Comparison of ENCODE assay signal across 9 mouse cellular contexts in genomic region chr2:32728463-32728862, GRCm38 (mm10). TPM values are rescaled to one million over a fixed set of nuclear protein-coding genes. Genes with fewer than 3 reads are reported as not detected.
DNase-seq lines count a peak whose midpoint lies in the region; ATAC-seq and TF ChIP-seq lines count a peak whose summit lies in the region.
"Had no signal": no experiment of that assay in that cellular context is flagged by ENCODE, and none has a peak within 500 bp of the region (broad histone marks: within the 10 kb centered on the region; RNA-seq: fewer than 3 reads in every experiment).

No protein-coding gene starts in this region.

- no peak for DNase-seq in forebrain, embryonic 10.5 days (ENCODE audit: extremely low spot score, low spot score)
- DNase-seq in forebrain, embryonic 14.5 days (ENCODE audit: low spot score), result no peak
- no peak for DNase-seq in forebrain, postnatal 0 days
- peak; percentile 60 for DNase-seq in kidney, adult 18-20 months
- DNase-seq in lung, embryonic 14.5 days, result peak; percentile 58
- no peak for DNase-seq in gastrocnemius, postnatal 10 days
- DNase-seq in frontal cortex, postnatal 10 days (ENCODE audit: low spot score in 2 of 2), result no peak

- no peak for TF ChIP-seq CTCF in forebrain, postnatal 0 days (IDR thresholded peaks at IDR 0.05; ENCODE audit: low read depth)
- no peak for TF ChIP-seq CTCF in lung, embryonic 14.5 days (IDR thresholded peaks at IDR 0.05; ENCODE audit: low read depth)

- ATAC-seq in forebrain, embryonic 14.5 days, result no peak
- ATAC-seq in forebrain, postnatal 0 days, result no peak
- ATAC-seq in lung, embryonic 14.5 days (ENCODE audit: insufficient read depth), result no peak
- no peak for ATAC-seq in megakaryocyte progenitor cell, adult 5-6 weeks (replicated peaks; ENCODE audit: poor library complexity)

- no peaks in the 10 kb centered on the region for H3K36me3 ChIP-seq in forebrain, embryonic 10.5 days (replicated peaks)
- H3K36me3 ChIP-seq in forebrain, embryonic 14.5 days (ENCODE audit: control insufficient read depth, insufficient read depth, low read length), result no peaks in the 10 kb centered on the region
- no peaks in the 10 kb centered on the region for H3K36me3 ChIP-seq in forebrain, postnatal 0 days (ENCODE audit: insufficient read depth)
- peaks cover 4% of the 10 kb centered on the region; the same call in 1 of the 2 replicates for H3K36me3 ChIP-seq in lung, embryonic 14.5 days (ENCODE audit: insufficient read depth)

- peak overlapping the region; percentile 48 for H3K4me3 ChIP-seq in forebrain, embryonic 10.5 days
- H3K4me3 ChIP-seq in forebrain, embryonic 14.5 days (ENCODE audit: low read depth, low read length), result no peak overlapping the region
- no peak overlapping the region for H3K4me3 ChIP-seq in forebrain, postnatal 0 days (ENCODE audit: low read depth, low read length)
- peak overlapping the region; percentile 41 for H3K4me3 ChIP-seq in lung, embryonic 14.5 days (ENCODE audit: low read depth, low read length)

- no peak overlapping the region for H3K4me2 ChIP-seq in forebrain, embryonic 14.5 days (ENCODE audit: low read length)
- H3K4me2 ChIP-seq in forebrain, postnatal 0 days (ENCODE audit: low read depth), result peak overlapping the region; percentile 19; the same call in 1 of the 2 replicates
- peak overlapping the region; percentile 66 for H3K4me2 ChIP-seq in lung, embryonic 14.5 days

- WGBS in forebrain, embryonic 10.5 days, result 64% methylated on average over 7 of the region's 7 CpGs
- 59% methylated on average over 7 of the region's 7 CpGs for WGBS in forebrain, embryonic 14.5 days
- WGBS in forebrain, postnatal 0 days, result 66% methylated on average over 7 of the region's 7 CpGs
- 28% methylated on average over 7 of the region's 7 CpGs for WGBS in lung, embryonic 14.5 days

- peak overlapping the region; percentile 72 for H3K27ac ChIP-seq in forebrain, embryonic 10.5 days
- H3K27ac ChIP-seq in forebrain, embryonic 14.5 days (ENCODE audit: low read depth, low read length), result no peak overlapping the region
- no peak overlapping the region for H3K27ac ChIP-seq in forebrain, postnatal 0 days (ENCODE audit: low read depth, low read length)
- peak overlapping the region; percentile 54; the same call in 1 of the 2 replicates for H3K27ac ChIP-seq in lung, embryonic 14.5 days (ENCODE audit: low read depth)

- no peak overlapping the region for H3K9ac ChIP-seq in forebrain, embryonic 14.5 days (ENCODE audit: low read length)
- H3K9ac ChIP-seq in forebrain, postnatal 0 days, result no peak overlapping the region
- peak overlapping the region; percentile 44 for H3K9ac ChIP-seq in lung, embryonic 14.5 days

- H3K9me3 ChIP-seq in forebrain, embryonic 10.5 days, result no peaks in the 10 kb centered on the region
- H3K9me3 ChIP-seq in forebrain, embryonic 14.5 days (replicated peaks; ENCODE audit: control insufficient read depth, low read length), result no peaks in the 10 kb centered on the region
- H3K9me3 ChIP-seq in forebrain, postnatal 0 days (ENCODE audit: low read length), result no peaks in the 10 kb centered on the region
- H3K9me3 ChIP-seq in lung, embryonic 14.5 days (ENCODE audit: low read depth, low read length), result no peaks in the 10 kb centered on the region

- H3K27me3 ChIP-seq in forebrain, embryonic 10.5 days (ENCODE audit: poor library complexity, severe bottlenecking), result peaks cover 6% of the 10 kb centered on the region; the same call in 1 of the 2 replicates
- no peaks in the 10 kb centered on the region for H3K27me3 ChIP-seq in forebrain, embryonic 14.5 days (replicated peaks; ENCODE audit: control insufficient read depth, insufficient read depth, low read length)
- no peaks in the 10 kb centered on the region for H3K27me3 ChIP-seq in forebrain, postnatal 0 days (ENCODE audit: insufficient read depth, low read length)
- H3K27me3 ChIP-seq in lung, embryonic 14.5 days (ENCODE audit: insufficient read depth, low read length), result no peaks in the 10 kb centered on the region

- H3K4me1 ChIP-seq in forebrain, embryonic 10.5 days, result peaks cover 60% of the 10 kb centered on the region
- H3K4me1 ChIP-seq in forebrain, embryonic 14.5 days (ENCODE audit: control insufficient read depth, insufficient read depth, low read length), result no peaks in the 10 kb centered on the region
- H3K4me1 ChIP-seq in forebrain, postnatal 0 days (ENCODE audit: insufficient read depth), result no peaks in the 10 kb centered on the region
- peaks cover 9% of the 10 kb centered on the region; the same call in 1 of the 2 replicates for H3K4me1 ChIP-seq in lung, embryonic 14.5 days (ENCODE audit: insufficient read depth)

RNA-seq across cellular contexts. Expression of gene Sh2d3c, which starts 7.6 kb away (rescaled TPM):
- 28.6 and 30.2 TPM in 2 replicates for polyA plus RNA-seq in forebrain, embryonic 10.5 days (2016; fragmentation: Nextera tagmentation; extraction: Ambion mirVana)
- 25.8 and 37.4 TPM in 2 replicates for polyA plus RNA-seq in forebrain, embryonic 14.5 days (2014; fragmentation: Nextera tagmentation; extraction: Ambion mirVana)
- total RNA-seq in forebrain, postnatal 0 days (2014; rRNA removed), result 16.5 and 24.1 TPM in 2 replicates
- 41.3 and 48.9 TPM in 2 replicates for polyA plus RNA-seq in forebrain, postnatal 0 days (2015; fragmentation: Nextera tagmentation; extraction: Ambion mirVana)
- 37.6 and 38.8 TPM in 2 replicates for polyA plus RNA-seq in lung, embryonic 14.5 days (2014; fragmentation: Nextera tagmentation; extraction: Ambion mirVana)
- total RNA-seq in megakaryocyte progenitor cell, adult 5-6 weeks (2015), result 18.2 and 19.9 TPM in 2 replicates
- total RNA-seq in megakaryocyte progenitor cell, adult 5-6 weeks (2017), result 10.3 and 10.7 TPM in 2 replicates
- 10 to 100 TPM; 13.2 to 16.6 TPM for total RNA-seq in gastrocnemius, postnatal 10 days (2021)

RNA-seq across cellular contexts. Expression of gene 6330409D20Rik, which starts 12.4 kb away (rescaled TPM):
- polyA plus RNA-seq in forebrain, embryonic 10.5 days (2016; fragmentation: Nextera tagmentation; extraction: Ambion mirVana), result 0.69 and 1.2 TPM in 2 replicates
- 3.2 and 3.4 TPM in 2 replicates for polyA plus RNA-seq in forebrain, embryonic 14.5 days (2014; fragmentation: Nextera tagmentation; extraction: Ambion mirVana)
- 2.1 and 4.3 TPM in 2 replicates for total RNA-seq in forebrain, postnatal 0 days (2014; rRNA removed)
- polyA plus RNA-seq in forebrain, postnatal 0 days (2015; fragmentation: Nextera tagmentation; extraction: Ambion mirVana), result 2.2 and 2.9 TPM in 2 replicates
- 0.20 TPM in 1 of 2 replicates, not detected in the other for polyA plus RNA-seq in lung, embryonic 14.5 days (2014; fragmentation: Nextera tagmentation; extraction: Ambion mirVana)
- total RNA-seq in megakaryocyte progenitor cell, adult 5-6 weeks (2015), result not detected in 2 replicates
- not detected in 2 replicates for total RNA-seq in megakaryocyte progenitor cell, adult 5-6 weeks (2017)
- total RNA-seq in gastrocnemius, postnatal 10 days (2021), result not detected
- polyA plus RNA-seq: C2C12 had no signal

RNA-seq across cellular contexts. Expression of gene Cdk9, which starts 15.6 kb away (rescaled TPM):
- polyA plus RNA-seq in forebrain, embryonic 10.5 days (2016; fragmentation: Nextera tagmentation; extraction: Ambion mirVana), result 135 and 139 TPM in 2 replicates
- polyA plus RNA-seq in forebrain, embryonic 14.5 days (2014; fragmentation: Nextera tagmentation; extraction: Ambion mirVana), result 72.9 and 75.1 TPM in 2 replicates
- 90.5 and 94.5 TPM in 2 replicates for total RNA-seq in forebrain, postnatal 0 days (2014; rRNA removed)
- 66.5 and 67.5 TPM in 2 replicates for polyA plus RNA-seq in forebrain, postnatal 0 days (2015; fragmentation: Nextera tagmentation; extraction: Ambion mirVana)
- 81.7 and 84.3 TPM in 2 replicates for polyA plus RNA-seq in lung, embryonic 14.5 days (2014; fragmentation: Nextera tagmentation; extraction: Ambion mirVana)
- 63.4 and 79.2 TPM in 2 replicates for total RNA-seq in megakaryocyte progenitor cell, adult 5-6 weeks (2015)
- 39.3 and 42.5 TPM in 2 replicates for total RNA-seq in megakaryocyte progenitor cell, adult 5-6 weeks (2017)
- 10 to 100 TPM; 29.5 to 35.2 TPM for total RNA-seq in gastrocnemius, postnatal 10 days (2021)

RNA-seq across cellular contexts. Expression of gene Fpgs, which starts 24.5 kb away (rescaled TPM):
- polyA plus RNA-seq in forebrain, embryonic 10.5 days (2016; fragmentation: Nextera tagmentation; extraction: Ambion mirVana), result 27.4 and 29.5 TPM in 2 replicates
- polyA plus RNA-seq in forebrain, embryonic 14.5 days (2014; fragmentation: Nextera tagmentation; extraction: Ambion mirVana), result 10.9 and 14.3 TPM in 2 replicates
- total RNA-seq in forebrain, postnatal 0 days (2014; rRNA removed), result 22.4 and 31.5 TPM in 2 replicates
- 20.7 and 22.0 TPM in 2 replicates for polyA plus RNA-seq in forebrain, postnatal 0 days (2015; fragmentation: Nextera tagmentation; extraction: Ambion mirVana)
- 28.4 and 32.7 TPM in 2 replicates for polyA plus RNA-seq in lung, embryonic 14.5 days (2014; fragmentation: Nextera tagmentation; extraction: Ambion mirVana)
- 18.0 and 19.1 TPM in 2 replicates for total RNA-seq in megakaryocyte progenitor cell, adult 5-6 weeks (2015)
- total RNA-seq in megakaryocyte progenitor cell, adult 5-6 weeks (2017), result 20.7 and 27.4 TPM in 2 replicates
- 10 to 100 TPM; 10.5 to 15.6 TPM for total RNA-seq in gastrocnemius, postnatal 10 days (2021)

RNA-seq across cellular contexts. Expression of gene Tor2a, which starts 28.6 kb away (rescaled TPM):
- polyA plus RNA-seq in forebrain, embryonic 10.5 days (2016; fragmentation: Nextera tagmentation; extraction: Ambion mirVana), result 54.0 and 54.9 TPM in 2 replicates
- 67.9 and 71.2 TPM in 2 replicates for polyA plus RNA-seq in forebrain, embryonic 14.5 days (2014; fragmentation: Nextera tagmentation; extraction: Ambion mirVana)
- 51.4 and 54.3 TPM in 2 replicates for total RNA-seq in forebrain, postnatal 0 days (2014; rRNA removed)
- 40.7 and 44.8 TPM in 2 replicates for polyA plus RNA-seq in forebrain, postnatal 0 days (2015; fragmentation: Nextera tagmentation; extraction: Ambion mirVana)
- 66.2 and 71.0 TPM in 2 replicates for polyA plus RNA-seq in lung, embryonic 14.5 days (2014; fragmentation: Nextera tagmentation; extraction: Ambion mirVana)
- 25.1 and 26.7 TPM in 2 replicates for total RNA-seq in megakaryocyte progenitor cell, adult 5-6 weeks (2015)
- 16.2 and 24.5 TPM in 2 replicates for total RNA-seq in megakaryocyte progenitor cell, adult 5-6 weeks (2017)
- 10 to 100 TPM; 12.7 to 13.7 TPM for total RNA-seq in gastrocnemius, postnatal 10 days (2021)

Comparison
In these comparisons a context has a peak if more than half of its experiments do, and no peak if none do; other contexts are left out.
1. H3K27ac ChIP-seq: peak in forebrain, embryonic 10.5 days (single experiment) and lung, embryonic 14.5 days (single experiment); none in forebrain, embryonic 14.5 days (single experiment) and forebrain, postnatal 0 days (single experiment).
2. H3K4me3 ChIP-seq: peak in forebrain, embryonic 10.5 days (single experiment) and lung, embryonic 14.5 days (single experiment); none in forebrain, embryonic 14.5 days (single experiment) and forebrain, postnatal 0 days (single experiment).
3. DNase-seq: peak in kidney, adult 18-20 months (single experiment) and lung, embryonic 14.5 days (single experiment); none in forebrain, embryonic 10.5 days (single experiment), forebrain, embryonic 14.5 days (single experiment), forebrain, postnatal 0 days (single experiment), gastrocnemius, postnatal 10 days (single experiment) and frontal cortex, postnatal 10 days (0 of 2).